Mouse (Mus musculus) heart, embryonic 15.5 days (tissue): ENCODE measurements around the gene Cntfr. TPM values are rescaled to one million over a fixed set of nuclear protein-coding genes. Genes with fewer than 3 reads are reported as not detected.
A peak's percentile ranks its signal among the peaks of the same experiment; 100 is the strongest.

Source experiments
- ATAC-seq: fragments of 200-750 bp; cut with Nextera tagmentation; replicated peaks from 2 replicates; pipeline ENCODE4 v1.8.0; 2017; ENCODE audit warnings: low read depth, moderate TSS enrichment; ENCODE audit not compliant: insufficient number of reproducible peaks, insufficient read depth, low FRiP score
- H3K27ac ChIP-seq: fragments of 300-500 bp; sonication (generic); 2 replicates; pipeline ENCODE4 v1.5.1; 2015; ENCODE audit warnings: mild to moderate bottlenecking, inconsistent platforms
- H3K27me3 ChIP-seq: fragments of 300-500 bp; sonication (generic); 2 replicates; pipeline ENCODE4 v1.6.1; 2015; ENCODE audit warnings: inconsistent platforms
- H3K36me3 ChIP-seq: fragments of 300-500 bp; sonication (generic); 2 replicates; pipeline ENCODE4 v1.6.1; 2015; ENCODE audit warnings: mild to moderate bottlenecking, inconsistent platforms
- H3K4me1 ChIP-seq: fragments of 300-500 bp; sonication (generic); replicated peaks from 2 replicates; pipeline ENCODE4 v1.6.1; 2015; ENCODE audit warnings: inconsistent platforms
- H3K4me2 ChIP-seq: fragments of 300-500 bp; sonication (generic); 2 replicates; pipeline ENCODE4 v1.6.1; 2015; ENCODE audit warnings: inconsistent platforms, mild to moderate bottlenecking, moderate library complexity
- H3K4me3 ChIP-seq: fragments of 300-500 bp; sonication (generic); 2 replicates; pipeline ENCODE4 v1.5.1; 2015; ENCODE audit warnings: mild to moderate bottlenecking, inconsistent platforms
- H3K9ac ChIP-seq: fragments of 300-500 bp; sonication (generic); 2 replicates; pipeline ENCODE4 v1.6.1; 2015; ENCODE audit warnings: mild to moderate bottlenecking, inconsistent platforms
- H3K9me3 ChIP-seq: fragments of 300-500 bp; sonication (generic); replicated peaks from 2 replicates; pipeline ENCODE4 v1.6.1; 2016; ENCODE audit warnings: inconsistent platforms
- WGBS: fragments of 180-500 bp; shearing (Covaris S2); methylation state at CpG from one replicate; pipeline ENCODE4 v1.1.7; 2015; ENCODE audit warnings: mixed read lengths; 5-methylcytosine and 5-hydroxymethylcytosine counted together
- polyA plus RNA-seq: library from polyadenylated mRNA; unstranded; fragments of >200 nt; fragmentation: Nextera tagmentation; extraction: Ambion mirVana; gene quantifications from 2 replicates; pipeline ENCODE4 v1.2.1, GENCODE M21; 2015

Gene Cntfr
- polyA plus RNA-seq, 1 experiment from 2014 or later: 2.0 TPM

DNA sequence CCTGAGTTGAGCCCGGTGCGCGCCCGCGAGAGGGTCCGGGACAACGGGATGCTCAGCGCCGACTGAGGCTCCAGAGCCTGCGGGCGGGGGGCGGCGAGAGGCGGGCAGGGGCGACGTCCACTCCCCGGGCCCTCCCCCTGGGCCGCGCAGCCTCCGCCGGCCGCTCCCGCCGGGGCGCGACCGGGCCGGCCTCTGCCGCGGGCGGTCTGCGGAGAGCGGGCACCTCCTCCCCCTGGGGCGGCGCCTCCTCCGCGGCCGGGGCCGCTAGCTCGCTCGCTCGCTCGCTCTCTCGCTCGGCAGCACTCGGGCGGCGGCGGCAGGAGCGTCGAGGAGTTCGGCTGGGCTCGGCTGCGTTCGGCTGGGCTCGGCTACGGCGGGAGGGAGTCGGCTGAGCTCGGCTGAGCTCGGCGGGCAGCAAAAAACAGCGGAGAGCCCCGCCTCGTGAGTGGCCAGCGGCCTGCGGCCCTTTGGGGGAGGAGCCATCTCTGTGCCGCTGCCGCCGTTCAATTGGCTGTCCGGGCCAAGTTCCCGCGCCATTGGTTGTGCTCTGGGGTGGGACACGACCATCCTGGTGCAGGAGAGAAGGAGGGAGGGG is 56.9 kb downstream of the Cntfr start, which contains the start of gene Enho:
Enho (minus strand) TSS at position 412 of the 595 bp plus-strand sequence.
- under 1% methylated on average over 67 of the region's 74 CpGs for WGBS
- no peaks in the 10 kb centered on the region for H3K9me3 ChIP-seq
- peak within 1 kb of the TSS; percentile 57 for H3K27ac ChIP-seq
- peak within 1 kb of the TSS; percentile 60 for H3K4me3 ChIP-seq
- peak within 1 kb of the TSS; percentile 67 for H3K9ac ChIP-seq
- H3K4me2 ChIP-seq: peak within 1 kb of the TSS; percentile 90
- H3K4me1 ChIP-seq: peaks cover 17% of the 10 kb centered on the region
- no peaks in the 10 kb centered on the region for H3K36me3 ChIP-seq
- peak; percentile 89 for ATAC-seq
- peaks cover 9% of the 10 kb centered on the region for H3K27me3 ChIP-seq

DNA sequence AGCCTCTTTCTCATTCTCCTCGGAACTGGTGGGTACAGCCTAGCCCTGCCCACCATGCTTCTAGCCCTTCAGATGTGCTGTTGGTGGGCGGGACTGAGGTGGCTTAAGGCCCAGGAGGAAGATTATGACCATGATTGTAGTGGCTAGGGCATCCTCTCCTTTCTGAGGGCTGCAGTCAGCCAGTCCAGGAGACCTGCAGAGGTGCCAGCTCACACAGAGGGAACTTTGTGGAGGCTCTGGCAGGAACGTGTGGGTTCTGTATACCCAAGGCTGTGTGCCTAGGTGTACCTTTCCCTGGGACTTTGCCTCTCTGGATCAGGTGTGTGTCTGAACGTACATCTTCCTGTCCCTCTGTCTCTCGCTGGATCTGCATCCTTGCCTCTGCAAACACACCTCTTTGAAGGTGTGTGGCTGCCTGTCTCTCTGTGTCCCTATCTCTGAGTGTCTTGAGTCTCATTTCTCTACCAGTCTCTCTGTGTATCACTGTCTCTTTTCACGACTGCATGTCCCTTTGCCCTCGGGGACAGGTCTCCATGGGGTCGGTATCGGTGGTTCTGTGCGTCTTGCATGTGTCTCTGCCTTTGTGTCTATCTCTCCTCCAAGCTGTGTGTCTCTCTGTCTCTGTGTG is 57.6 kb downstream of the Cntfr start:
- H3K27me3 ChIP-seq: peaks cover 9% of the 10 kb centered on the region
- H3K4me2 ChIP-seq: peak overlapping the region; percentile 90
- 21% methylated on average over 10 of the region's 10 CpGs for WGBS
- no peaks in the 10 kb centered on the region for H3K36me3 ChIP-seq
- peaks cover 17% of the 10 kb centered on the region for H3K4me1 ChIP-seq
- ATAC-seq: no peak
- H3K4me3 ChIP-seq: peak overlapping the region; percentile 60
- H3K9me3 ChIP-seq: no peaks in the 10 kb centered on the region
- peak overlapping the region; percentile 67 for H3K9ac ChIP-seq
- H3K27ac ChIP-seq: peak overlapping the region; percentile 57

DNA sequence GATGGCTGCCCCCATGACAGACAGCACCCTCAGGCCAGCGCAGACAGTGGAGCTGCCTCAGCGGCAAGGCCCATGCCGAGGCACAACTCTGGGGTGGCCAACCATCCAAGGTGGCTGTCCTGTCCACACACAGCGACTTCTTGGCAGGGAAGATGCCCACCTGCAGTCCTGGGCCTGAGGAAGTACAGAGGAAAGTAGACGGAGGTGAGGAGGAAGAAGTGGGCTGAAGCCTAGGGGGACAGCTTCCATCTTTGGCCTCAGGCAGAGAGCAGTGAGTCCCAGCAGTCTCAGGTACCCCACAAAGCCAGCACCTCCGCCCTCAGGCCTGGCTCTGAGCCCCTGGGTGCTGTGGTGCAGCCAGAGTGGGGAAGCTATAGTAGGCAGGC is 58.1 kb downstream of the Cntfr start:
- H3K27me3 ChIP-seq: peaks cover 9% of the 10 kb centered on the region
- ATAC-seq: no peak
- H3K36me3 ChIP-seq: no peaks in the 10 kb centered on the region
- no peak overlapping the region for H3K27ac ChIP-seq
- H3K4me2 ChIP-seq: no peak overlapping the region; the same call in 1 of the 2 replicates
- WGBS: 86% methylated on average over 6 of the region's 6 CpGs
- H3K9me3 ChIP-seq: no peaks in the 10 kb centered on the region
- peak overlapping the region; percentile 60; the same call in 1 of the 2 replicates for H3K4me3 ChIP-seq
- peaks cover 17% of the 10 kb centered on the region for H3K4me1 ChIP-seq
- H3K9ac ChIP-seq: no peak overlapping the region

DNA sequence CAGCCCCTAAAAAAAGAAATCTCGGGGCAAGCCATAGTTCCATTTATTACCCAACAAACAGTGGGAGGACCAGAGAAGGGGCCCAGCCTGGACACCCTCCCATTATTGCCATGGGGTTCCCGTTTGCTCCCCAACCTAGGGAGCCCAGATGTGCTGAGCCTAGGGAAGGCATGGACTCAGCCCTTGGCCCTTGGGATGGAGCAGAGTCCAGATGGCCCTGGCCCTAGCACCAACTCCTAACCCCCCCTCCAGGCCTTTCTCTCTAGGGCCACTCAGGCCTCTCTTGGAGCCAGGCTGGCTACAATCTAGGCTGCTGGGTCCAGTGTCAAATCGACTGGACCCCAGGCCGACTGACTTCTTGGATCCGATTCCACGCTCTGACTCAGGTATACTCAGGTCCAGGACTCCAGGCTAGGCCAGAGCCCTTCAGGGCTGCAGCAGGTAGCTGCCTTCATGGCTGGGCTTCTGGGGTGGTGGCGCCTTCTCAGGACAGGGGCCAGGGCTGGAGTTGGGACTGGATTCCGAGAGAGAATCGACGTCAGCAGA is 58.6 kb downstream of the Cntfr start:
- Histone ChIP-seq H3K4me1 (peaks cover 17% of the 10 kb centered on the region), H3K4me2 (no peak overlapping the region), H3K27ac (no peak overlapping the region), H3K4me3 (no peak overlapping the region), H3K36me3 (no peaks in the 10 kb centered on the region), H3K9ac (no peak overlapping the region), H3K9me3 (no peaks in the 10 kb centered on the region), H3K27me3 (peaks cover 9% of the 10 kb centered on the region)
- ATAC-seq: no peak
- 94% methylated on average over 10 of the region's 10 CpGs for WGBS

DNA sequence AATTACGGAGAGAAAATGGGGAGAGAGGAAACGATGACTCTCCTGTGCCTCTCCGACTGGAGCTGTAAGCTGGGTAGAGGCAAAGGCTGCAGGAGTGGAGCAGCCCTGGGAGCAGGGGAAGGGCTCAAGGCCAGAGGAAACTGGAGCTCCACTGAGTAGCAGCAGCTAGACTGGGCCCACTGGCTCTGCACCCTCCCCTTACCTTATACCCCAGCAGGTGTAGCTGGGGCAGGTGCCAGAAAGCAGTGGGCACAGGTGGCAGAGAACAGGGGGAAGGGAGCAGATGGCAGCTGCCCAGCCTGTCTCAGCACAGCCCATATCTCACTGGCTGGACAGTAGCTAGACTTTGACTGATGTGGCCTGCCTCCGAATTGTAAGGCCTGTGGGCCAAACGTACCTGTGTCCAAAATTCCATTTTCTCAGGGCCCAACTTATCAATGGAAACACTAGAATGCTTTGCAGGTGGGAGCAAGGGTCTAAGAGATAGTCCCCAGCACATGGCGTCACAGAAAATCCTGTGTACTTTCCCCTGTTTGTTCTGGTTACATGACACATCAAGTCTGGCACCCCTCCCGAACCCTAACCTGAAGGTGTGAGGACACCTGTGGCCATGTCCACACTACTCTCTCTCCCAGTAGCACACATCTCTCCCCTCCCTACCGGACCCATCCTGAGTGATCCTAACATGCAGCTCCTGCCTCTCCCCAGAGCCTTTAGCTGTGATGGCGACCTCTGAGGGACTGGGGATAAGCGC is 59.8 kb downstream of the Cntfr start:
- no peak overlapping the region for H3K9ac ChIP-seq
- H3K27ac ChIP-seq: no peak overlapping the region; the same call in 1 of the 2 replicates
- H3K4me3 ChIP-seq: no peak overlapping the region
- H3K27me3 ChIP-seq: peaks cover 9% of the 10 kb centered on the region
- no peak overlapping the region for H3K4me2 ChIP-seq
- no peaks in the 10 kb centered on the region for H3K36me3 ChIP-seq
- ATAC-seq: no peak
- 79% methylated on average over 10 of the region's 10 CpGs for WGBS
- no peaks in the 10 kb centered on the region for H3K9me3 ChIP-seq
- H3K4me1 ChIP-seq: peaks cover 22% of the 10 kb centered on the region

DNA sequence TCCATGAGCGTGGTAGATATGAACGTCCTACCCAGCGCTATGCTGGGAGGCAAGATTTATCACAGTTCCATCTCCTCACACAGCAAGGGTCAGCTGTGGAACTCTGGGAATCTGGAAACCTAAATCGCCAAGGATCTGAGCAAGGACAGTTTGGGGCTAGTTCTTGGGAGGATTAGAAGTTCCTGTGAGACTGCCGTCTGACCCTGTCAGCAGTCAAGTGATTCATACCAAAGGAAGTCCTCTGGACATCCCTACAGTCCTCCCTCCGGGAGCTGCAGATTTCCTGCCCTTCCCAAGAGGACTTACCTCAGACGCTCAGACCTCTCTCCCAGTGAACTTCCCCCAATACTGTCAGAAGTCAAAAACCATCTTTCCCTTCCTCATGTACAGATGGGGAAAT is 60.5 kb downstream of the Cntfr start:
- ATAC-seq: no peak
- Histone ChIP-seq H3K27ac (no peak overlapping the region), H3K4me3 (no peak overlapping the region), H3K4me2 (no peak overlapping the region), H3K4me1 (peaks cover 29% of the 10 kb centered on the region), H3K27me3 (peaks cover 9% of the 10 kb centered on the region), H3K9me3 (no peaks in the 10 kb centered on the region), H3K36me3 (no peaks in the 10 kb centered on the region), H3K9ac (no peak overlapping the region)
- WGBS: 27% methylated on average over 7 of the region's 7 CpGs

DNA sequence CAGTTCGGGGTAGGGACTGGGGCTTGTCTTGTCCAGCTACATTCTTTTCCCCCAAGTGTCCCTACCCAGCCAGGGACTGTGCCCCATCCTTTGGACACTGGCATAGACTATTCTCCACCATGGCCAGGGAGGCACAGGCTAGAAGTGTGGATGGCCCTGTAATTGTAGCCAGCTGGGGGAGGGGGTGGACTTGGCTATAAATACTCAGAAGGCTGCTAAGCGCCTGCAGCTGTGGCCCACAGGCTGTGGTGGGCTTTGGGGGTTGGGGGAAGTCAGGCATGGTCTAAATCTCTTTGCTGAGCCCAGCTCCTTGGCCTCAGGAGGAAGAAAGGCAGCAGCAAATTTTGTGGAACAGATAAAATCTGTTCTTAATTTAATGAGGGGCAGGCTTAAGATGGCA is 61.0 kb downstream of the Cntfr start:
- 56% methylated on average over 2 of the region's 2 CpGs for WGBS
- ATAC-seq: no peak
- no peak overlapping the region for H3K4me2 ChIP-seq
- no peak overlapping the region for H3K27ac ChIP-seq
- no peak overlapping the region for H3K9ac ChIP-seq
- H3K4me3 ChIP-seq: no peak overlapping the region
- H3K9me3 ChIP-seq: no peaks in the 10 kb centered on the region
- H3K36me3 ChIP-seq: no peaks in the 10 kb centered on the region
- peaks cover 33% of the 10 kb centered on the region for H3K4me1 ChIP-seq
- H3K27me3 ChIP-seq: peaks cover 9% of the 10 kb centered on the region

DNA sequence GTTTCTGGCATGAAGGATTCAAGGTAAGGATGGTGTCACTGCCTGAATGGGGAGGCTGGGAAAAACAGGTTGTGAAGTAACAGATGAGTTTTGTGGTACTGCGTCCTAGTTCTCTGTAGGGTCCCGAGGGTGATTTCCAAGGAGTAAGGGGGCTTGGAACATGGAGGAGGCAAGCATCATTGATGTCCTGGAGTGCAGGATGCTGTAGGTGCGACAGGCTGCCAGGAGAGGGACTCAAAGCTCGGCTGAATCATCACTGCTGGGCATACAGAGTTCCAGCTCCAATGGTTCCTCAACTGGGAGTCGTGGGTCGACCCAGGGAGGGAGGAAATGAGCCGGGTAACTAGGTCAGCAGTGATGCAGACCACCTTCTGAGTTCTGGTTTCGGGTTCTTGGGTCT is 61.7 kb downstream of the Cntfr start:
- Histone ChIP-seq H3K27me3 (peaks cover 9% of the 10 kb centered on the region), H3K9me3 (no peaks in the 10 kb centered on the region), H3K4me3 (no peak overlapping the region), H3K9ac (no peak overlapping the region), H3K4me1 (peaks cover 39% of the 10 kb centered on the region), H3K27ac (no peak overlapping the region), H3K36me3 (no peaks in the 10 kb centered on the region), H3K4me2 (no peak overlapping the region)
- no peak for ATAC-seq
- WGBS: 65% methylated on average over 8 of the region's 8 CpGs

DNA sequence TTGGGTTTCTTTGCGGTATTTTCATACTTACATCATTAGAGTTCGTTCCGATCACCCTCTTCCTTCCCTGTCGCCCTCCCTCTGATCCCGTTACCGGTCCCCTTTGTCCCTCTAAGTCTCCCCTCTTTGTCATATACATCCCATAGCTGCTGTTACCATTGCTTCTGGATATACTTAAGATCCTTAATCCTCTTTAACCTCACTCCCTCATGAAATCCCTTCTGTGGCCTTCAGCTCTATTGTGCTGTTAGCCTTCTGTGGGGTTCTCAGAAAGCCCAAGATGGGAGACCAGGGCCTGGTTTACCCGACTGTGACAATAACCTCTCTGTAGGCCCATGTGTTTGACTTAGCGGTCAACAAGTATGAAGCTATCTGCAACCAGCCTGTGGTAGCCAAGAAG is 62.3 kb downstream of the Cntfr start:
- Histone ChIP-seq H3K9ac (no peak overlapping the region), H3K4me3 (no peak overlapping the region), H3K27me3 (peaks cover 11% of the 10 kb centered on the region), H3K9me3 (no peaks in the 10 kb centered on the region), H3K36me3 (no peaks in the 10 kb centered on the region), H3K4me1 (peaks cover 39% of the 10 kb centered on the region), H3K27ac (no peak overlapping the region), H3K4me2 (no peak overlapping the region)
- 92% methylated on average over 8 of the region's 8 CpGs for WGBS
- no peak for ATAC-seq

DNA sequence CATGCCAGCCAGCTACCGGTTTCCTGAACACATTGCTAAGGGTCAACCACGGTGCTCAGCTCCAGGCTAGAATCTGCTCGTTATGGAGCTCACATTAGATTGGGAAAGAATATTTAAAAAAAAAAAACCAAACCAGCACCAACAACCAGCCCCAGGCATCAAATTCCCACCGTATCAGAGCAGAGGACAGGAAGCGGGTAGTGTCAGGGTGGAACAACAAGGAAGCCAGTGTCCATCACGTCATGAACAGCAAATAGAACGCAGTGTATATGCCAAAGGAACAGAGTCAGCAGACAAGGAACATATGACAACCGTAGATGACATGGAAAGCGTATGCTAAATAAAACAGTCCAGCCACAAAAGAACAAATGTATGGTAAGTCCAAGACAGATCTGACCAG is 63.9 kb downstream of the Cntfr start:
- WGBS: 67% methylated on average over 9 of the region's 9 CpGs
- no peak overlapping the region for H3K27ac ChIP-seq
- no peaks in the 10 kb centered on the region for H3K36me3 ChIP-seq
- no peak overlapping the region for H3K4me2 ChIP-seq
- H3K4me1 ChIP-seq: peaks cover 44% of the 10 kb centered on the region
- H3K9ac ChIP-seq: no peak overlapping the region
- H3K27me3 ChIP-seq: peaks cover 3% of the 10 kb centered on the region
- no peaks in the 10 kb centered on the region for H3K9me3 ChIP-seq
- ATAC-seq: no peak
- H3K4me3 ChIP-seq: no peak overlapping the region

DNA sequence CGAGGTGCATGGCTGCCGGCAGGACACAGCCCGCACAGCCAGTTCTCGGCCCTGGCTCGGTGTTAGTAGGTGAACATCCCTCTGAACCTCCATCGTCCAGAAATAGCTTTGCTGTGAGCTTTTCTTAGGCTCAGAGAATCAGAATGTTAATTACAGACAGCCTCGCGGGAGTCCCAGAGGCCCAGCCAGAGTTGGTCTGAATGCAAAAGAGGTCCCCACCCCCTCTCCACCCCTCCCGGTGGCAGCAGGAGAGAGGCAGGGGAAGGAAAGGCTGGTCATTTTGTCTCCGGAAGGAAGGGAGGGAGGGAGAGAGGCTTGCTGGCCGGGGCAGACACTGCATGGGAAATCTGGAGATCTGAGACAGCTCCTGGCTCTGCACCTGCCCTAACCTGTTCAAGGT is 65.5 kb downstream of the Cntfr start:
- peak; percentile 66 for ATAC-seq
- Histone ChIP-seq H3K4me2 (peak overlapping the region; percentile 45), H3K9me3 (no peaks in the 10 kb centered on the region), H3K27ac (peak overlapping the region; percentile 69), H3K27me3 (peaks cover 3% of the 10 kb centered on the region; the same call in 1 of the 2 replicates), H3K4me1 (peaks cover 46% of the 10 kb centered on the region), H3K36me3 (no peaks in the 10 kb centered on the region), H3K4me3 (no peak overlapping the region; the same call in 1 of the 2 replicates), H3K9ac (no peak overlapping the region; the same call in 1 of the 2 replicates)
- 6% methylated on average over 11 of the region's 11 CpGs for WGBS
